Mouse (Mus musculus) CD4-positive, CD25-positive, alpha-beta regulatory T cell, adult 4 months (primary cell): ENCODE measurements around the gene Cpt2. TPM values are rescaled to one million over a fixed set of nuclear protein-coding genes. Genes with fewer than 3 reads are reported as not detected.

Source experiments
- ATAC-seq: one replicate; pipeline ENCODE4 v1.8.0; 2017
- polyA plus RNA-seq, 2 experiments: library from polyadenylated mRNA; unstranded; fragments of 100-300 nt; shearing (Covaris generic); gene quantifications; one replicate each; pipeline ENCODE4 v1.2.1; 2017

Cpt2 gene
- polyA plus RNA-seq, 2 experiments from 2014 or later: 18.9 to 27.3 TPM

DNA sequence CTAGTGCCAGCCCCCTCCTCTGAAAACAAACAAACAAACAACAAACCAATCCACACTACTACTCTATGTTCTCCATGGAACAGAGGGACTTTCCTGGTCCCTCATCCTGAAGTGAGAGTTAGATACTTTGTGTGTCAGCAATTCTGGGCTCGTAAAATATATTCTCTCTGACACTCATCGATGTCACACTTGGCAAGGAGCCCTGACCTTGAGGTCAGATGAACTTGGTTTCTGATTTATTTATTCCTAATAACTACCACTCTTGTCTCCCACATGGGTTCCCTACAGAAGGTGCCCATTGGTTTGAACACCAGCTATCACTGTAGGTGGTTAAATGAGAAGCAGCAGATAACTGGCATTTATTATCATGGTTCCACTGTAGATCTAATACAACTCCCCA lies 3.1 kb downstream of the Cpt2 start:
- ATAC-seq: no peak

DNA sequence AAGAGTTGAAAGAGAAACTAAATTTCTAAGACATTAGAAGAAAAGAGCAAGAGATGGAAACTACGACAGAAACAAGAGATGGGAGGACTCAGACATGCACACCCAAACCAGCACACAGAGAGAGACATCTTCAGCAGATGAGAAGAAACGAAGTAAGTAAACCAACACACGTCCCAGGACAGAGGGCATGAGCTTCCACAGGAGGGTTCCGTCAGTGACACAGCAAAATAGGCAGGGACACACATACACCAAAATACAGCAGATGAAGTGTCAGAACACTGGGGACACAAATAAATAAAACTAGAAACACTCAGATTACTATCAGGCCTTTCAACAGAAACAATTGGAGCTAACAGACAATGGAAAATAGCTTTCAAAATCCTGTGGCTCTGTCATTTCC lies 13.4 kb downstream of the Cpt2 start:
- ATAC-seq: no peak

GRCm38 (mm10) chr4:107906561-107906960 lies 16.8 kb downstream of the Cpt2 start:
- no peak for ATAC-seq

DNA sequence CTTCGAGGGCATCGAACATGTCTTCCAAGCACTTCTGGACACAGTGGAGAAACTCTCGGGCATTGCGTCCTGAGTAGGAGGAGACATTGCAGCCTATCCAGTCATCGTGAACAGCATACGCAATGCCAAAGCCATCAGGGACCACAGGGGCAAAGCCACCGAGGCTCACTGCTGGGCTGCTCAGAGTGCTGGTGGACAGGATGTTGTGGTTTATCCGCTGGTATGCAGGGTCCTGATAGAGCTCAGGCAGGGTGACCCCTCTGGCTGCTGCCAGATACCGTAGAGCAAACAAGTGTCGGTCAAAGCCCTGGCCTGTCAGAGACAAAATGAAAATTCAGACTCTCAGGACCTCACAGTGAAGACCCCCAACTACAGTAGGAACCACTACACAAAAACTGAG lies 19.2 kb downstream of the Cpt2 start:
- no peak for ATAC-seq

DNA sequence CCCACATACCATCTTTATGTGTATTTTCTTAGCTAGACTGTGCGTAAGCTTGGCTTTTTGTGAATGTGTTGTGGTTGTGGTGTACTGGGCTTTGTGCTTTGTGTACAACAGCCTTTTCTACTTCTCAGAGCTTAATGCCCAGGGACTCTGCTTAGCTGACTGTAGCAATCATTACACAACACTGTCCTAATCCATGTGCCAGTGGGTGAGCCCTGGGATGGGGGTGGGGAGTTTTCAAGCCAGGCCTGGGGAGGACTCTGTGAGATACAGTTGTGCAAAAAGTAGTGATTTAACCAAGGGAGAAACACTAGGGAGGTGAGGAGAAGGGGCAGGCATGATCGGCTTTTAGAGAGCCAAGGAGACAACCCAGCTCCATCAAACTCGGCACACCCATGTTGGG lies 23.2 kb downstream of the Cpt2 start:
- ATAC-seq: no peak

GRCm38 (mm10) chr4:107899211-107899927 lies 24.0 kb downstream of the Cpt2 start:
- ATAC-seq: no peak

DNA sequence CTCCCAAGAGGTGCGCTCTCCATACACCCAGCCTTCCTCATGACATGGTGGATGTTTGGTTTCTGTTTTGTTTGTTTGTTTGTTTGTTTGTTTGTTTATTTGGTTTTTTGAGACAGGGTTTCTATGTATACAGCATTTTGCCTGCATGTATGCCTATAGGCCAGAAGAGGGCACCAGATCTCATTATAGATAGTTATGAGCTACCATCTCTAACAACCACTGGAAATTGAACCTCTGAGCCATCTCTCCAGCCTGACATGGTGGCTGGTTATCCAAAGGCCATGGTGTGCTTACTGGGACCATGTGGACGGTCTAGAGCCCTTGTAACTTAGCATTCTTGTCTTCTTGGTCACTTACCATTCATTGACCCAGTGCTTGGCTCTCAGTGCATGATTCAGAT lies 30.7 kb downstream of the Cpt2 start:
- ATAC-seq: peak; percentile 21

GRCm38 (mm10) chr4:107889731-107890432 lies 33.5 kb downstream of the Cpt2 start, which contains the start of gene 0610037L13Rik:
0610037L13Rik (plus strand) TSS chr4:107889813.
- ATAC-seq: peak; percentile 96

DNA sequence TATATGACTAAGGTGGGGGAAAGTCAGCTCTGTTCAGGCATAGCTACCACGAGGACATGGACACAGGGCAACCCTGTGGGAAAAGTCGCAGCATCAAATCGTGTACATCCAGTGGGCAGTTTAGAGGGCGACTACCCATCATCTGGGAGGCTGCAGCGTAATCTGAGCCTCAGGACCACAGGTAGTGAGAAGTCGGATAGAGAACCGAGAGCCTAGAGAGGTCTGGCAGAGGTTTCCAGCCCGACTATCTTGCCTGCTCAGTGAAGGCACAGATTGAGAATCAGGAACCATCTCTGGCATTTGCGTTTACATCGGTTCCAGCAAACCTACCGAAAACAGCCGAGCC lies 34.1 kb downstream of the Cpt2 start:
- peak; percentile 16 for ATAC-seq

DNA sequence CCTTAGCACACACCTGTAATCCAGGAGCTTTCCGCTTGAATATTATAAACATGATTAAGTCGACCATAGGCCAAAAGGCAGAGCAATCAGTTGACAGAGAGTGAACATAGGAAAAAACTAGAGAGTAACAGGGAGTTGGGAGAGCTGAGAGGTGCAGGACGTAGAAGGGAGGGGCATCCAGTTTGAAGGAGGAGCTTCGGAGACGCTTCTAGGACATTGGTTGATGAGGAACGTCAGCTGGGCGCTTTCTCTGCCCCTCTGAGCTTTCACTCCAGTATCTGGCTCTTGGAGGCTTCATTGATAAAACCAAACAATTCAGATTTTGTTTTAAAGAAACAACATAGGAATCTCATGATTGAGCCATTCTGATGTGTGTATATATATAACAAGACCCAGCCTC lies 37.0 kb downstream of the Cpt2 start:
- ATAC-seq: no peak

DNA sequence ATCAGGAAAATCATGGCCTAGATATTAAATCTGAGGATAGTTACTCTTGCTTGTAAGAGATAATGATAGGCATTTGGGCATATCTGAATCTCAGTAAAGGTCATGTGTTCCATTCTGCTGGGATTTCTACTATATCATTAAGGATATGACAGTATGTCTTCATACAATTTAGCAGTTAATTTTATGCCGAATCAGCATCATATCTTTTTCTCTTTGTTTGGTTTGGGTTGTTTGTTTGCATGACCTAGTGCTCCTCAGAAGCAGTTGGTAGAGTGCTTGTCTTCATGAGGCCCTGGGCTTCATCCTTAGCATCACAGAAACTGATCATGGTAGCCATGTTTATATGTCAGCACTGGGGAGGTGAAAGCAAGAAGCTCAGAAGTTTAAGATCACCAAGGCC lies 41.8 kb downstream of the Cpt2 start:
- no peak for ATAC-seq

- peak; percentile 97 for ATAC-seq
These were observed 44.0 kb downstream of the Cpt2 start, which contains the start of gene Magoh for GRCm38 (mm10) chr4:107879254-107880050. Magoh (plus strand) TSS chr4:107879755.

DNA sequence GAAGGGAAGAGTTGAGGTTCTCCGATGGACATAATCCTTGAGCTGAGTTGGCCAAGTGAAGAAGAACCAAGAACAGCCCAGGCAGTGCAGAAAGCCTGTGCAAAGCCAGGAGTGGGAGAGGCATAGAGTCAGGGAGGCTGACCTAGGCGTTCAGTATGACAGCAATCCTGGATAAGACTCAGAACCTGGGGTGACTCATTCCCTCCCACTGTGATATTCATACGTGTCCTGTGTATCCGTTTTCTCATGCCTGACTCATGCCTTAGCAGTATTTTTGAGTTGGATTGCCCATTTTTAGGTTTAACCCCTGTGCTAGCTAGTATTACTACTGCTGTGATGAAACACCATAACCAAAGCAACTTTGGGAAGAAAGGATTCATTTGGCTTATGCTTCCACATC lies 58.5 kb downstream of the Cpt2 start:
- ATAC-seq: no peak

GRCm38 (mm10) chr4:107858995-107859394 lies 64.4 kb downstream of the Cpt2 start:
- ATAC-seq: no peak

GRCm38 (mm10) chr4:107856958-107857686 lies 66.3 kb downstream of the Cpt2 start:
- ATAC-seq: no peak

Other genes with a start within 250 kb of the Cpt2 start
- not detected for gene Dmrtb1, start 239.4 kb downstream of the Cpt2 start, polyA plus RNA-seq
- under 1 TPM; 0.94 to 0.96 TPM for gene Lrp8, start 121.3 kb downstream of the Cpt2 start, polyA plus RNA-seq
- gene Magoh, start 43.9 kb downstream of the Cpt2 start, polyA plus RNA-seq: 100 to 1,000 TPM; 109 to 118 TPM
- gene 0610037L13Rik, start 33.8 kb downstream of the Cpt2 start, polyA plus RNA-seq: 10 to 100 TPM; 51.0 to 63.0 TPM
- not detected for gene Slc1a7, start 44.7 kb upstream of the Cpt2 start, polyA plus RNA-seq
- gene Podn, start 172.8 kb upstream of the Cpt2 start, polyA plus RNA-seq: not detected
- 100 to 1,000 TPM; 274 to 352 TPM for gene Scp2, start 221.4 kb upstream of the Cpt2 start, polyA plus RNA-seq
- gene Echdc2, start 241.8 kb upstream of the Cpt2 start, polyA plus RNA-seq: 1 to 10 TPM; 1.5 to 2.6 TPM